Mouse (Mus musculus) frontal cortex, postnatal 10 days (tissue): Measurements from ENCODE around the gene Tdgf1.

Experiments used
- DNase-seq, 2 experiments: peaks; one replicate each; pipeline ENCODE4 v3.0.0; 2022; ENCODE audit warnings: low spot score in 2 of 2, mixed read lengths in 1 of 2

Gene Tdgf1

DNA sequence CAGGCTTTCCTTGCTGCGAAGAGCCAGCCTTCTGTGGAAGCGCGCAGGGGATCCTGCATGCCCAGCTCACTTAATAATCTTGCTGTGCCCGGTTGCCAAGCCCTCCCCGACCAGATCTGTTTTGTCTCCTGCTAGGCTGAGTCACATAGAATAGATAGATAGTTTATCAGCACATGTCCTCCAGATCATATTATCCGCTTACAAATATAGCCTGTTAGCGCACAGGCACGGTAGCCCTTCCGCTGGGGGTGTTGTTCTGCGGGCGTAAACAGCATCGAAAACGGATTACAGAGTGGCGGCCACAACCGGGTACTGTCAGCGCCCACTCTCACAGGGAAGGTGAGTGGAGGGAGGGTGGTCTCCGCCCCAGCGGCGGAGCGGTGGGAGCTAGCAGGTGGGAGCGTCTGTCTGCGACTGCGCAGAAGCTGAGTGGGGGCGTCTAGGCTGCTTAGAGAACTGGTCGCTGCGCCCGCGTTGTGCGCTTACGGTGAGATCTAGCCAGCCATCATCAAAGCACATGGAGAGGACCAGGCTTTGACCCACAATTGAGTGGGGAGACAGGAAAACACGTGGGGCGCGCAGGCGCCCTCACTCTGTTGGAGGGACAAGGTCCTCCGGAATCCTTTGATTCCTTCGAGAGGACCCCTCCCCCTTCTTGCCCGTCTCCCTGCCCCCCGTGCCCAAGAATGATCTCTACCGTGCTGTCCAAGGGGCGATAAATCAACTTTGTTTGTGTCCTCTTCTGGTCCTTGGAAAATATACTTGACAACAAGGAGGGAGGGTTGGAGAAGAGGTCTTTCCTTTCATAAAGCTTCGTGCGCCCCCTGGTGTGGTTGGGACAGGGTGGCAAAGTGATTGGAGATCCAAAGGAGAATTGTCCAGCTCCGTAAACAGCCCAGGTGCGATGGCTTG is 7.8 kb upstream of the Tdgf1 start:
- peak; percentile 45 to 64 for DNase-seq

DNA sequence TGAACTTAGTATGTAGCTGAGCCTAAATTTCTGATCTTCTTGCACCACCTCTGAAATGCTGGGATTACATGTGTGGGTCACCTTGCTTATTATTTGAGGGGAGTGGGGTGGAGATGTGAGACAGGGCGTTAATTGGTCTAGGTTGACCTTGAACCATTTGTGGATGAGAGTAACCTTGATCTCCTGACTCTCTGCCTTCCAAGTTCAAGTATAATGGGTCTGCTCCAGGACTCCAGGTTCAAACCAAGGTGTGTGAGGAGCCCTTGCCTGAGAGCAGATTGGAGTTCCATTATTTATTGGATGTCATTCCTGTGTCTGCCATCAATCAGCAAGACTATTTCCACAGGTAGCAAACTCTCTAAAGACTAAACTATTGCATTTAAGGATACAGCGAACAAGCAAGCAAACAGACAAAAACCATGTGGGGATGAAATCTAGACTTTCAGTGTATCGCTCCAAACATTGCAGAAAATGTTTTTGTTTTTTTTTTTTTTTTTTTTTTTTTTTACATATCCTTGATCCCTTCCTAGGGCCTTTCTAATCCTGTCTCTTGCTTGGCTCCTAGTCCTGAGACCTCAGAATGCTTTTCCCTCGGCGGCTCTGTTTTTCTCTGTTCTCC is 7.1 kb upstream of the Tdgf1 start:
- DNase-seq = no peak

DNA sequence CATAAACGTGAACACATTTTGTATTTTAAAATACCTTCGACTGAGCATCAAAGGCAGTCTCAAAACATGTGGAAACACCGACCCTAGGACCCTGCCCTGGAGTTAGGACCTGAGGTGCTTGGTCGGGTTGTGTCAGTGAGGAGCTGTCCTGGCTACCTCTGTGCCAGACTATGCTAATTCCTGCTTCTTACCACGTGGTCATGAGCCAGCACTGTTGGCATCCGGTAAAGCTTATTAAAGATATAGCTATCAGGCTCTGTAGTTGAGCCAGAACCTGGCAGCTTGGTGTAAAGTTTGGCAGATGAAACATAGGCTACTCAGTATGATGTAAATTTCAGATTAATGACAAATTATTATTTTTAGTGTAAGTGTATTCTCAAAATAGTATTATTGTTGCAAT is 6.4 kb upstream of the Tdgf1 start:
- no peak for DNase-seq

DNA sequence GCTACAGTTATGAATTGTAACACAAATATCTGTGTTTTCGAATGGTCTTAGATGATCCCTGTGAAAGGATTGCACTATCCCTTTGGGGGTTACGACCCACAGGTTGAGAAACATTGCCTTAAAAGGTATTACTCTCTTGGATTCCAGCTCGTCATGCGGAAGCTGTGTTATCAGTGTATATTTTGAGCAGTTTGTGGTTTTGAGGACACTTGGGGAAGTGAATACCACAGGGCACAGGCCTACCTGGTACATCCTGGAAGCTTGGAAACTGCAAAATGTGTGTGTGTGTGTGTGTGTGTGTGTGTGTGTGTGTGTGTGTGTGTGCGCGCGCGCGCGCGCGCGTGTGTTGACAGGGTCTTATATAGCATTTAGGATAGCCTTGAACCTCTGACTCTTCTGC is 5.9 kb upstream of the Tdgf1 start:
- no peak for DNase-seq

DNA sequence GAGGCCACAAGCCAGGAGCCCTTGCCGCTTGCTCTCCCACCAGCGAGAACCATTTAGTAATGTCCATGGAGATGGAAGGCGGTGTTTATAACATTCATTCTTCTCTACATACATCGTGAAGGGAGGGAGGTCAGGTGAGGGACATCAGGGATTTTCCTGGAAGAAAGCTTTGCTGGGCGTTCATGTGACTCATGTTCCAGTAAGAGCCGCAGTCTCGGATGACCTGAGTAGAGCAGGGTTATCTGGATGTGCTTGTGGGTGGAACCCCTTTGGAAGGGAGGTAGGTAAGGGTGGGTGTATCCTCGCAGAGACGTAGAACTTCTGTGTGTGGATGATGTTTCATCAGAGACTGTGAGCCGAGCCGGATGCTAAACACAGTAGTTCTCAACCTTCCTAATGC is 5.4 kb upstream of the Tdgf1 start, which contains the start of gene Lrrc2:
Lrrc2 (plus strand) TSS at position 149 of the 400 bp plus-strand sequence.
- DNase-seq = no peak

DNA sequence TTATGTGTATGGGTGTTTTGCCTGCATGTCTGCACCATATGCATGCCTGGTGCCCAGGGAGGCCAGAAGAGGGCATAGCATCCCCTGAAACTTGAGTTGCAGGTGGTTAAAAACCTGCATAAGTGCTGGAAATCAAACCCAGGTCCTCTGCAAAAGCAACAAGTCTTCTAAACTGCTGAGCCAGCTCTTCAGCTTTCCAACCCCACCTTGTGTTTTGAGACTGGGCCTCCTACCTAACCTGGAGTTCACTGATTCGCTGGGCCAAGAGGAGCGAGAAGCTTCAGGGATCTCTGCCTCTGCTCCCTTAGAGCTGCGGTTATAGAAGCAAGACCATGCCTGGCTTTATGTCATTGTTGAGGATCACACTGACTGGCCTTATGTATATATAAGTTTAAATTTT is 4.2 kb upstream of the Tdgf1 start:
- DNase-seq = no peak

DNA sequence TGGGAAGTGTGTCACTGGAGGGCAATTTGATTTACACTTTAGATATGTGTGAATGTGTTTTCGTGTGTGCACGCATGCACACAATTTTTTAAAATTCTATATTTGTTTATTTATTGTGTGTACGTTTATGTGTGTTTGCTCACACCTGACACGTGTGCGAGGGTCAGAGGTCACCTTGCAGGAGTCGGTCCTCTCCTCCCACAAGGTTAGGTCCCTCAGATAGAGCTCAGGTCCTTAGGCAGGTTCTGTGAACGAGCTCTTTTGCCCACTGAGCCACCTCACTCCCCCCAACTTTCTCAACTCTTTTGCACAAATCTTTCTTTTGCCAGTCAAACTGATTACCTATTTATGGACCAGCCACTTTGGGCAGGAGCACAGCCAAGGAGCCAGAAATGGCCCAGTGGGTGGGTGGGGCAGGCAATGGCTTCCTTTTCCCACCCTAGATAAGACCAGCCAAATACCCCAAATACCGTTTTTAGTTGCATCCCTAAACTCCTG is 2.9 kb upstream of the Tdgf1 start:
- DNase-seq = no peak

DNA sequence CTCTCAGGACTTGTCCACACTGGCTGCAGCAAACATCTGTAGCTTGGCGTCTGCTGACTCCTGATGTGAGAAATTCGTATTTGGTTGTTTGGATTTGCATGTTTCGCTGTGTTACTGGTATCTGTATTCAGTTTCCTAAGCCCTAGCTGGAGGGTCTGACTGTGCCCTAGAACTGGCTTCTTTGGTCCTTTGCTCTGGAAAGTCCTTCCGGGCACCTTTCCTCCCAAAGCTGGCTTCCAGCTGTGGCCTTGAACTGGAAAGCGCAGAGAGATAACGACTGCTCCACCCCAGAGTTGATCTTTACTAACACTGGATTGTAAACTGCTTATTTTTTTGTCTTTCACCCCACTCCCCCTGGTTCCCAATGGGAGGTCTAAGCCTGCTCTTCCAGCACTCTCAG is 1.9 kb upstream of the Tdgf1 start:
- DNase-seq = no peak

DNA sequence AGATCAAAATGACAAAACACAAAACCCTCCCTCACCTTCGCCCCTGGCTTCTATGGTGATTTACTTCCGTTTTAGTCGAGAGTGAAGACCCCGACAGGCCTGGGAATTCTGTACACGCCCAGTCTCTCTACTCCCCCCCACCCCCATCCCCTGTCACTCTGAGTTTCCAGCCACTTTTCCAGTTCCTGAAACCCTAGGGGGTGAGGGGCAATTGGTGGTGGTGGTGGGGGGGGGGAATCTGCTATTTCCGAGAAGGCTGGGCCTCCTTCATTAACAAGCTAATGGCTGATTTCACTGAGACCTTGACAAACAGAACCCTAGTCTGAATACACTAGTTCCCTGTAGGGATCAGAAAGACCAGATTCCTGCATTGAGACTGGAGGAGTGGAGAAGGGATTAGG is 1.3 kb upstream of the Tdgf1 start:
- no peak for DNase-seq

DNA sequence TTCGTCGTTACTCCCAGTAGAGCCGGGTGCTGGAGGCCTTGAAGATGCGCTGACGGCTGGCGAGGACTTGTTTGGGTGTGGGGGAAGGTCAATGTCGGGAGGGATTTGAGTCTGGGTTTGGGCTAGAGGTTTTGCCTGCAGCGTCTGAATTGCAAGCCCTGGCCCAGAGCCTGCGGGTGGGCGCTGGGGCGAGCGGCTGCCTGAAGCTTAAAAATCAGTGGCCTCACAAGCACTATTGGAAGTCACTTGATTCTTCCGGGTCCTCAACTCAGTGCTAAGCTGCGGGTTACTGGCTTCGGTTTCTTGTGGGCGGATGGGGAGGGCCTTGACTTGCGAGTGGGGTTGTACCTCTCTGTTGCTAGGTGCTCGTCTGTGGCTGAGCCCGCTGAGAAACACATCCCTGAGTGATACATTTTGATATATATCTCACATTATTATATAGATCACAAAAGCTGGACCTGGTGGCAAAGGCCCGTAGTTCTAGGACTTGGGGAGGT is 638 bp upstream of the Tdgf1 start:
- no peak for DNase-seq

DNA sequence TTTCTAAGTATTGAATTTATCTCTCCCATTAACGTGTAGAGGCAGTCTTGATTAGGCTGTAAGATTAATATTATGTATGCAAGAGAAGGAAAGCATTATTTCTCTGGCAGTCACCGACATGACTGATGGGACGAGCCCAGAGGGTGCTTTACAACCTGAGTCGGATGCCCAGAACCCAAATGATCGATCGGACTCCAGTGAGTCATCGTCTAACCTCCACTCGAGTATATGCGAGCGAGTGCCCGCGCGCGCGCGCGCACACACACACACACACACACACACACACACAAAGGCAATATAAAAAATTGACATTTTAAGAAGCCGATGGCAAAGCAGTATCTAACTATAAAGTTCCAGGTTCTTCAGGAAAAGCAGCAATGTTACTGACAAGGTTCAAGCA is 615 bp downstream of the Tdgf1 start:
- DNase-seq = no peak

DNA sequence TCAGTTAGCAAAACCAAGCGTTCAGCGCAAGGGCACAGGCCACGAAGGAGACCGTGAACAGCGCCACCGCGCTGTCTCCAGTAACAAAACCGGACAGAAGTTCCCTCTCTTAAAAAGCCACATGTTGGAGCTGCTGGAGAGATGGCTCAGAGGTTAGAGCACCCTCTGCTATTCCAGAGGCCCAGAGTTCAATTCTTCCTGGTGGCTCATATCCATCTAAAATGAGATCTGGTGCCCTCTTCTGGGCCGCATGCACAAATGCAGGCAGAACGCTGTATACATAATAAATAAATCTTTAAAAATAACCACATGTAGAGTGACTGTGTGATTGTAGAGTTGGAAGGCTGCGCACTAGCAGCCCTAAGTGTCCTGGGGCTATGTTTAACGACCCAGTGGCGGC is 1.7 kb downstream of the Tdgf1 start:
- DNase-seq = no peak

DNA sequence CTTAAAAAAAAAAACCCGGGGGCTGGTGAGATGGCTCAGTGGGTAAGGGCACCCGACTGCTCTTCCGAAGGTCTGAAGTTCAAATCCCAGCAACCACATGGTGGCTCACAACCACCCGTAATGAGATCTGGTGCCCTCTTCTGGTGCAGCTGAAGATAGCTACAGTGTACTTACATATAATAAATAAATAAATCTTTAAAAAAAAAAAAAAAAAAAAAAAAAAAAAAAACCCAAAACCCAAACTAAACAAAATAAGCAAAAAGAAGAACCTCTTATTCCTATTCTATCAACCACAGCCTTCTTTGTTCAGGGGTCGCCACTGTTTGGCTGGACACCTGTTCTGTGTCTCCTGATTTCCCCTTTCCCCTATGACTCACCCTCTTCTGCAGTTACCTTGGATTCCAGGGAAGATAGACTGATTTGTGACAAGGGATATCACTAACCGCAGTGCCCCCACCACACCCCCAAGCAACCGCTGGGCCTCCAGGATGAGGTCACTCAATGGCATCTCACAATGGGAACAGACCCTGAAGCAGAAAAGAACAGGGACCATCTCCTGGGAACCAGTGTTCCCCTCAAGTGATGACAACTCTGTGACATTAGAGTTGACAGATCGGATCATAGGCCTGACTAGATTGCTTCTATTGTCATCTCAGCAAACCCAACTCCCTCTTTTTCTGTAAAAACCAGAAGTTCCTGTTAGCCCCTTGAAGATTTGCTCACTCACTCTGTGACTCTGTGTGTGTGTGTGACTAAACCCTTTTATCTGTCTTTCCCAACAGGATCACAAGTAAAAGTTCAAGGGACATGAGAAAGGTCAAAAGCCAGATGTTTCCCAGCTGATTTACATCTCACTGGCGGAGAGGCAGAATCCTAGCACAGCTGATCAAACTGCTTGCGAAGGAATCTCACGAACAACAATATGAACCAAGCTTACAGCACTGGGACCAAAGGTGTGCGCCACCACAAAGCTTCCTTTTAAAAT is 8.2 kb downstream of the Tdgf1 start:
- DNase-seq = no peak

DNA sequence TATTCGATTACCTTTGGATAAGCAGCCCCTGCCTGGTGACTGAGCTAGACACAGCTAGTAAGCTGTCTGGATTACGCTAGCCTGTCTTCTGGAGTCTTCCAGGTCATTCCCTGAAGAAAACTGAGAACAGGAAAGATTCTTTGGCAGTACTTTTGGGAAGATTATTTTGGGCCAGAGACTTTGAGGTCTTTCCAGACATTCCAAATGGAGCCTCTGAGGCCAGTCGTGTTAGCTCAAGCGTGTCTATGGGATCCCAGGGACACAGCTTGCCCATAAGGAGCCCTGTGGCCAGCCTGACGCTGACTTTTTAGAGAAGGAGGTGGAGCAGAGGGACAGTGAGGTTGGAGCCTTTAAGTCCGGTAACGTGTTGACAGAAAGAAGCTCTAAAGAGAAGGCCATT is 10.0 kb downstream of the Tdgf1 start:
- no peak for DNase-seq

DNA sequence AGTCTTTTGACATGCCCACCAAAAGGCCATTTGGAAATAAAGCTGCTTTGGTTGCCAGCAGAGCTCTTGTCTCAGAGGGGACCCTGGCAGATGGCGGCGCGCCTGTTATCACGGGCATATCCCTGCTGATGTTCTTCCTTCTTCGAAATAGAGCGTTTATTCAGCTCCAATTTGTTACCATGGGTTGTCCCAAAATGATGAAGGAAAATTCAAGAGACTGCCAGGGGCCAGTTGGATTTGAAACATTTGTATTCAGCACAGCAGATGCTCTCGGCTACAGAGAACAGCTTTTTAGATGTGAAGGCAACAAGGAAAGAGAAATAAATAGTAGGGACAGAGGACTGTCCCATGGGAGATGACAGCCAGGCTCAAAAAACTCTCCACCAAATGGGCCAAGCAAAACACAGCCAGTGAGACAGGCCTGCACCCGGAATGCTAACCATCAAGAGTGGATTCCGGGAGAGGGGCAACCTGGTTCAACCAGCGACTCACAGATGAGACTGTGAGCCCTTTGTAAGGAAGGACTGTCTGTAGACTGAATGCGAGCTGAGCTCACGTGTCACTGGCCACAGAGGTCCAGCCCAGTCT is 12.0 kb downstream of the Tdgf1 start:
- DNase-seq = peak; percentile 37 to 47

DNA sequence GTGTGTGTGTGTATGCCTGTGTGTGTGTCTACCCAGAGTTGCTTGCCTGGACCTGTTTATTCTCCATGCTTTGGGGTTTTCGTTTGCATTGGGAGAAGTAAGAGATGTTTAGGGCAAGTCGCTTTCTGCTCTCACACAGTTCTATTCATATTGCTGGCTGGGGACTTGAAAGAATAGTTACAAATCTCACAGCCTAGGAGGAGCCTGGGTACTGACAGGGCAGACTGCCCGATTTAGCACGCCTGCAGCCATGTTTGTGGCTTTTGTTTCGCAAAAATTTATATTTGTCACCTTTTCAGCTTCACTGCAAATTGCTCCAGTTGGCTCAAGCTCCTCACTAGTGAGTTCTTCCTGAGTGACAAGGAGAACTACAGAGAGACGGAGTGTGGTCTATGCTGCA is 14.4 kb downstream of the Tdgf1 start:
- DNase-seq = no peak

DNA sequence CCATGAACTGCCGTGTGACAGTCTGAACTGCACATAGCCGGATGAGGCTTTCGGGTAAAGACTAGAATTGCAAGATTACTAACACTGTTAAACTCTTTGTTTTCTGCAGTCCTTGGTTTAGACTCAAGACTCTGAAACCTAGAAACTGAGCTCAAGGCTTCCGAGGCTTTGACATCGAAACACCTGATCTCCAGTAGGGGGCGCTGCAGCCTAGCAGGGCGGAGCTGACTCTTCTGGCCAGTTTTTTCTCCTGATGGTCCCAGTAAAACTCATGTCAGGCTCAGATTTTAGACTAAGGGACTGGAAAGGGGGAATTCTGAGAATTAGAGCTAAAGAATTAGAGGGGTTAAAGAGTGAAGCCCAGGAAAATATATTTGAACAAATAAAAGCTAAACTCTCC is 23.2 kb downstream of the Tdgf1 start:
- peak in 1 of 2 experiments; percentile 64 for DNase-seq

DNA sequence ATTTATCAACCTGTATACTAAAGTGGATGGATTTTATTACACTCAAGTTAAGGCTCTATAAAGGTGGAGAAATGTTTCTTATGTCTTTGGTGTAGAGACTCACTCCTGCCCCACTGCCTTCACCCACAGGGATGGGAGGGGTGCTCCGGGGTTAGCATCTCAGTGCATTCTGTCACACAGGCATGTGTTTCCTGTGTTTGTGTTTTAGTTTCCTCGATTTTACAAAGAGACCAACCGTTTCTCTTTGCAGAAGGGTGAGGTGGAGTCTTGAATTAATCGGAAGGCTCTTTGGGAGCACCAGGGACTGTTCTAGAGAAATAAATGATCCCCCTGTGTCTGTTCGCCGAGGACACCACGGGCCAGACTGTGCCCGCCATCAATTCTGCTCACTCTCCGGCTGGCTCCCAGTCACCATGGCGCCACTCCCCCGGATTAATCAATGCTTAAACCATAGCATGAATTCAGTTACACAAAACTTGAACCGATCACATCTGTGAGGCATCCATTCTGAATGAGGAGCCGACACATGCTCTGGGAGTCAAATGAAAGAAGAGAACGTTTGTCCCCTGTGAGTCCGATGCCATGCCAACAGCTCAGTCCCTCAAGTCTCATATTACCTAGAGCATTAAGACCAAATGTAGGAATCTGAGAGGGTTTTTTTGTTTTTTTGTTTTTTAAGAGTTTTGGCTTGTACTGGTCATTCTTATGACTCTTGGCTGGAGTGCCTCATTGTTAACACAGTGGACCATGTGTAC is 25.1 kb downstream of the Tdgf1 start:
- DNase-seq = no peak

DNA sequence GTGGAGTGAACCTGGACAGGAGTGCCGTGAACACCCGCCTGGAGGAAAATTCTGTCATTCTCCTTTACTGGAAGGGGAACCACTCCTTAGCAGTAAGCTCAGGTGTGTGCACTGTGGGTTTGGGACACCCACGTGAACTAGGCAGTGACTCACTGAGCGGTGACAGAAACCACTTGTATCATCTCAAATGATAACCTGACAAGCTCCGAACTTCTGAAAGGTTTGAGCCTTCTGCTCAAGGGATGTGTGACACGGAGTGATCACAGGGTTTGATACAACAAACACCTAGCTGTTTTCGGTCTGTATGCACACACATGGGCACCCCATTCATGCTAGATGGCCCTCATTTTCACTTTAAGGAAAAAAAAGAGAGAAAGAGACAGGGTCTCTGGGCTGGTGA is 29.2 kb downstream of the Tdgf1 start, which contains the start of gene Fam240a:
Fam240a (minus strand) TSS at position 76 of the 400 bp plus-strand sequence.
- DNase-seq = no peak

DNA sequence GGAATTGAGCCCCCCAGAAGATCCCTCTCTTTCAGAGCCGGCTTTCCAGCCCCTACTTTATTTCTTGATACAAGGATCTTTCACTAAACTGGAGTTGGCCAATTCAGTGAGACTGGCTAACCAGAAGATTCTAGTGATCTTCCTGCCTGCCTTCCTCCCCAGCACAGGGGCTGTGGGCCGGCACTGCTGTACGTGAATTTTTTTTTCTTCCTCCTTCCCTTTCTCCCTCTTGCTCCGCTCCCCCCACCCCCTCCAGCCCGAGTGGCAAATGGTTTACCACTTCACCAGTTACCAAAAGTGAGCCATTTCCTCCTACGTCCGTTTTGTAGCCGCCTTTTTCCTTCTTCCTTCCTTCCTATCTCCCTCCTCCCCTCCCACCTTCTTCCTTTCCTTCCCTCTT is 30.5 kb downstream of the Tdgf1 start:
- DNase-seq = no peak
